Mouse (Mus musculus) MEL (cell line): ENCODE measurements around the gene Ldlrap1. TPM values are rescaled to one million over a fixed set of nuclear protein-coding genes. Genes with fewer than 3 reads are reported as not detected.

Experiments used
- DNase-seq: peaks from one replicate; pipeline ENCODE4 v3.0.0; 2011; ENCODE audit warnings: low read depth, low spot score
- H3K27ac ChIP-seq: 2 replicates; pipeline ENCODE4 v1.5.1; 2012; ENCODE audit warnings: low read depth, mild to moderate bottlenecking, control low read depth, low read length, moderate library complexity; ENCODE audit not compliant: control insufficient read depth
- H3K27me3 ChIP-seq, 2 experiments: fragments of 150-350 bp in 1 of 2; sonication (generic) in 1 of 2; 2 replicates each; pipeline ENCODE4 v1.6.1; 2012; ENCODE audit warnings: low read length in 2 of 2, mild to moderate bottlenecking in 2 of 2, improper control_type of control experiment in 1 of 2, moderate library complexity in 1 of 2; ENCODE audit not compliant: insufficient read depth in 2 of 2, control insufficient read depth in 1 of 2
- H3K36me3 ChIP-seq, 2 experiments: 2 replicates each; pipeline ENCODE4 v1.6.1; 2012 to 2014; ENCODE audit warnings: low read length in 2 of 2, improper control_type of control experiment in 1 of 2, inconsistent platforms in 1 of 2, mild to moderate bottlenecking in 1 of 2; ENCODE audit not compliant: insufficient read depth in 2 of 2, control insufficient read depth in 1 of 2
- H3K4me1 ChIP-seq, 2 experiments: fragments of 150-350 bp in 1 of 2; sonication (generic) in 1 of 2; 2 replicates each; pipeline ENCODE4 v1.6.1; 2012; ENCODE audit warnings: low read length in 2 of 2, improper control_type of control experiment in 1 of 2, mild to moderate bottlenecking in 1 of 2; ENCODE audit not compliant: insufficient read depth in 2 of 2, control insufficient read depth in 1 of 2
- H3K4me3 ChIP-seq, 2 experiments: fragments of 150-350 bp in 1 of 2; sonication (generic) in 1 of 2; 2 replicates each; pipeline ENCODE4 v1.5.1; 2012; ENCODE audit warnings: low read depth in 2 of 2, low read length in 2 of 2, mild to moderate bottlenecking in 2 of 2, moderate library complexity in 2 of 2, control low read depth in 1 of 2, improper control_type of control experiment in 1 of 2; ENCODE audit not compliant: control insufficient read depth in 1 of 2, insufficient read depth in 1 of 2
- H3K79me2 ChIP-seq: 2 replicates; pipeline ENCODE4 v1.6.1; 2012; ENCODE audit warnings: mild to moderate bottlenecking, low read length, moderate library complexity; ENCODE audit not compliant: control insufficient read depth, poor library complexity, insufficient read depth
- H3K9ac ChIP-seq: 2 replicates; pipeline ENCODE4 v1.6.1; 2012; ENCODE audit warnings: low read depth, mild to moderate bottlenecking, control low read depth, low read length, moderate library complexity; ENCODE audit not compliant: control insufficient read depth, poor library complexity, severe bottlenecking
- H3K9me3 ChIP-seq: fragments of 150-350 bp; sonication (generic); replicated peaks from 2 replicates; pipeline ENCODE4 v1.6.1; 2012; ENCODE audit warnings: mild to moderate bottlenecking, low read length, improper control_type of control experiment, moderate library complexity; ENCODE audit not compliant: insufficient read depth
- BHLHE40 ChIP-seq: IDR thresholded peaks from 2 replicates; pipeline ENCODE4 v1.6.1; 2012; ENCODE audit warnings: low read depth, mild to moderate bottlenecking, inconsistent platforms, low read length, improper control_type of control experiment, borderline replicate concordance
- CHD1 ChIP-seq: IDR thresholded peaks from 2 replicates; pipeline ENCODE4 v1.6.1; 2012; ENCODE audit warnings: low read depth, mild to moderate bottlenecking, inconsistent platforms, low read length, improper control_type of control experiment
- E2F4 ChIP-seq: IDR thresholded peaks from 2 replicates; pipeline ENCODE4 v1.6.1; 2011; ENCODE audit warnings: low read depth, low read length, improper control_type of control experiment, borderline replicate concordance
- GABPA ChIP-seq: IDR thresholded peaks from 2 replicates; pipeline ENCODE4 v1.6.1; 2012; ENCODE audit warnings: low read depth, mild to moderate bottlenecking, inconsistent platforms, low read length, improper control_type of control experiment, moderate library complexity
- GATA1 ChIP-seq: IDR thresholded peaks from 2 replicates; pipeline ENCODE4 v1.6.1; 2011; ENCODE audit warnings: low read depth, low read length, improper control_type of control experiment
- HCFC1 ChIP-seq: IDR thresholded peaks from 2 replicates; pipeline ENCODE4 v1.6.1; 2012; ENCODE audit warnings: low read depth, mild to moderate bottlenecking, inconsistent platforms, low read length, improper control_type of control experiment, moderate library complexity
- JUND ChIP-seq: IDR thresholded peaks from 2 replicates; pipeline ENCODE4 v1.6.1; 2011; ENCODE audit warnings: low read depth, mild to moderate bottlenecking, improper control_type of control experiment, low read length
- MAFK ChIP-seq: IDR thresholded peaks from 2 replicates; pipeline ENCODE4 v1.6.1; 2011; ENCODE audit warnings: low read depth, mild to moderate bottlenecking, low read length, improper control_type of control experiment, borderline replicate concordance
- MAZ ChIP-seq: IDR thresholded peaks from 2 replicates; pipeline ENCODE4 v1.6.1; 2012; ENCODE audit warnings: low read depth, mild to moderate bottlenecking, inconsistent platforms, low read length, improper control_type of control experiment
- MEF2A ChIP-seq: IDR thresholded peaks from 2 replicates; pipeline ENCODE4 v1.6.1; 2014; ENCODE audit warnings: low read depth, mild to moderate bottlenecking, inconsistent platforms, low read length, improper control_type of control experiment; ENCODE audit not compliant: poor library complexity, insufficient replicate concordance, severe bottlenecking; ENCODE audit errors: extremely low read depth
- MYB ChIP-seq: IDR thresholded peaks from 2 replicates; pipeline ENCODE4 v1.6.1; 2011; ENCODE audit warnings: mild to moderate bottlenecking, low read depth, low read length, improper control_type of control experiment
- NELFE ChIP-seq: IDR thresholded peaks from 2 replicates; pipeline ENCODE4 v1.6.1; 2011; ENCODE audit warnings: low read depth, low read length, improper control_type of control experiment
- NRF1 ChIP-seq: IDR thresholded peaks from 2 replicates; pipeline ENCODE4 v1.6.1; 2014; ENCODE audit warnings: low read depth, mild to moderate bottlenecking, inconsistent platforms, low read length, improper control_type of control experiment, moderate library complexity; ENCODE audit not compliant: poor library complexity, insufficient read depth, severe bottlenecking
- POLR2AphosphoS2 ChIP-seq: IDR thresholded peaks from 2 replicates; pipeline ENCODE4 v1.6.1; 2011; ENCODE audit warnings: low read length, improper control_type of control experiment
- POLR2AphosphoS5 ChIP-seq: IDR thresholded peaks from 2 replicates; pipeline ENCODE4 v1.6.1; 2012; ENCODE audit warnings: low read depth, borderline replicate concordance, mild to moderate bottlenecking, inconsistent platforms, low read length, moderate library complexity, mixed read lengths
- RAD21 ChIP-seq: IDR thresholded peaks from 2 replicates; pipeline ENCODE4 v1.6.1; 2011; ENCODE audit warnings: mild to moderate bottlenecking, low read depth, low read length, improper control_type of control experiment
- SIN3A ChIP-seq: IDR thresholded peaks from 2 replicates; pipeline ENCODE4 v1.6.1; 2012; ENCODE audit warnings: low read length, improper control_type of control experiment, inconsistent platforms
- SMC3 ChIP-seq: IDR thresholded peaks from 2 replicates; pipeline ENCODE4 v1.6.1; 2011; ENCODE audit warnings: low read depth, low read length, improper control_type of control experiment
- TAL1 ChIP-seq: IDR thresholded peaks from 2 replicates; pipeline ENCODE4 v1.6.1; 2012; ENCODE audit warnings: mild to moderate bottlenecking, inconsistent platforms, low read length, moderate library complexity, mixed read lengths
- TBP ChIP-seq: IDR thresholded peaks from 2 replicates; pipeline ENCODE4 v1.8.0; 2011; ENCODE audit warnings: low read depth, low read length, improper control_type of control experiment
- UBTF ChIP-seq: IDR thresholded peaks from 2 replicates; pipeline ENCODE4 v1.6.1; 2012; ENCODE audit warnings: low read depth, mild to moderate bottlenecking, inconsistent platforms, low read length, improper control_type of control experiment, moderate library complexity, borderline replicate concordance; ENCODE audit not compliant: insufficient read depth
- USF1 ChIP-seq: IDR thresholded peaks from 2 replicates; pipeline ENCODE4 v1.6.1; 2014; ENCODE audit warnings: low read depth, mild to moderate bottlenecking, inconsistent platforms, low read length, improper control_type of control experiment, moderate library complexity
- USF2 ChIP-seq, 2 experiments: IDR thresholded peaks; 2 replicates each; pipeline ENCODE4 v1.6.1; 2011 to 2012; ENCODE audit warnings: improper control_type of control experiment in 2 of 2, low read length in 2 of 2, borderline replicate concordance in 1 of 2, inconsistent platforms in 1 of 2, low read depth in 1 of 2, mild to moderate bottlenecking in 1 of 2; ENCODE audit not compliant: insufficient read depth in 1 of 2
- ZKSCAN1 ChIP-seq: IDR thresholded peaks from 2 replicates; pipeline ENCODE4 v1.6.1; 2012; ENCODE audit warnings: low read depth, mild to moderate bottlenecking, inconsistent platforms, low read length, improper control_type of control experiment, moderate library complexity
- ZNF384 ChIP-seq: IDR thresholded peaks from 2 replicates; pipeline ENCODE4 v1.6.1; 2012; ENCODE audit warnings: low read depth, mild to moderate bottlenecking, inconsistent platforms, low read length, improper control_type of control experiment
- polyA plus RNA-seq, 2 experiments: library from polyadenylated mRNA; stranded (reverse) in 1 of 2; unstranded in 1 of 2; fragments of >175 nt in 1 of 2; fragments of >200 nt in 1 of 2; gene quantifications; 2 replicates each; pipeline versions ENCODE4 v1.2.1 to v1.2.4; 2012; ENCODE audit warnings: low replicate concordance in 2 of 2, low read depth in 1 of 2; ENCODE audit not compliant: insufficient read length in 2 of 2, insufficient read depth in 1 of 2, missing spikeins in 1 of 2
- total RNA-seq: library from RNA; depleted of rRNA; stranded (reverse); fragments of 300-350 nt; gene quantifications from 2 replicates; pipeline ENCODE4 v1.2.3, GENCODE M21; 2012

Ldlrap1 gene
- total and polyA plus RNA-seq, 3 experiments, result 23.7 to 24.8 TPM; not detected in 1

GRCm38 (mm10) chr4:134754941-134755340 is 12.9 kb downstream of the Ldlrap1 start:
- Histone ChIP-seq H3K9ac (no peak overlapping the region), H3K27me3 (no peaks in the 10 kb centered on the region), H3K79me2 (peaks cover 11% of the 10 kb centered on the region), H3K9me3 (no peaks in the 10 kb centered on the region), H3K4me3 (no peak overlapping the region), H3K36me3 (peaks cover 1 to 13% of the 10 kb centered on the region in 2 experiments; a peak in 3 of 4 replicates), H3K4me1 (peaks cover 8 to 21% of the 10 kb centered on the region in 2 experiments), H3K27ac (no peak overlapping the region)
- TF ChIP-seq POLR2AphosphoS5, result no peak
- TF ChIP-seq CHD1, result no peak
- no peak for TF ChIP-seq UBTF
- no peak for TF ChIP-seq MAFK
- TF ChIP-seq BHLHE40, result no peak
- TF ChIP-seq ZKSCAN1, result no peak
- no peak for TF ChIP-seq TAL1
- no peak for TF ChIP-seq GATA1
- TF ChIP-seq POLR2AphosphoS2, result no peak
- no peak for TF ChIP-seq NRF1
- no peak for TF ChIP-seq USF1
- no peak for TF ChIP-seq JUND
- TF ChIP-seq SMC3, result no peak
- no peak for TF ChIP-seq TBP
- TF ChIP-seq ZNF384, result no peak
- TF ChIP-seq SIN3A, result no peak
- DNase-seq, result no peak

- Histone ChIP-seq H3K9me3 (no peaks in the 10 kb centered on the region), H3K4me1 (peaks cover 5 to 17% of the 10 kb centered on the region in 2 experiments), H3K79me2 (peaks cover 6% of the 10 kb centered on the region), H3K27ac (no peak overlapping the region), H3K9ac (no peak overlapping the region), H3K4me3 (no peak overlapping the region), H3K27me3 (no peaks in the 10 kb centered on the region), H3K36me3 (peaks cover 1 to 8% of the 10 kb centered on the region in 2 experiments; a peak in 3 of 4 replicates)
- no peak for DNase-seq
- TF ChIP-seq RAD21 (no peak), GATA1 (no peak), NELFE (no peak), MYB (no peak), UBTF (no peak), E2F4 (no peak), USF2 (IDR thresholded peaks at IDR 0.05; ENCODE audit: borderline replicate concordance in 1 of 2, insufficient read depth in 1 of 2, low read depth in 1 of 2, low read length in 2 of 2) (no peak), GABPA (no peak), CHD1 (no peak), MAZ (no peak), HCFC1 (no peak), MEF2A (no peak), ZNF384 (no peak)
These were observed 13.5 kb downstream of the Ldlrap1 start for GRCm38 (mm10) chr4:134754371-134754770.
